Mouse (Mus musculus): Measurements from ENCODE around the gene Jag1.

Gene Jag1

DNA sequence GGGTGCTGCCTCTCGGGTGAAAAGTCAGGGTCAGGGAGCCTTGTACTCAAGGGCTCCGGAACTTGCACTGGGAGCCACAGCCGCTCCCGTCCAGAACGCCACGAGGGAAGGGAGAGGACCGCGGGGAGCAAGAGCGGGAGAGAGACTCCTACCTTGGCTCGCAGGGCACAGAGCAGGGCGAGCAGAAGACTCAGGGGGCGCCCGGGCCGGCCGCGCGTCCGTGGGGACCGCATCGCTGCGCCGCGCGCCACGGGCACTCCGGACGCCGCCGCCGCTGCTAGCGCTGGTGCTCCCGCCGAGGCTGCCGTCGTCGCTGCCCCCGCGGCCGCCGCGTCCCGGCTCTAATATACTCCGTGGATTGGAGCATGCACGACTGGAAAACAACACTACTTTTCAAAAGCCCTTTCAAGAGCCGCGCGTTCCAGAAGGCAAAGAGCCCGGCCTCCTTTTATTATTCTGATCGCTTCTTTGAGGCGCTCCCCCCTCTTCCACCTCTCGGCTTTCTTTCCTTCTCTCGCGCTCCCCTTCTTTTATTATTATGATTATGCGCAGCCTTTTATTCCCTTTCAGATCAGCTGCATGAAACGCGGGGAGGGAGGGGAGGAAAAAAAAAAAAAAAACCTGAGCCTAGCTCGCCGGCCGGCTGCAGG lies at the start of gene Jag1:
Gene Jag1 (minus strand): TSS at position 620 of the 650 bp plus-strand sequence.
- no peak for DNase-seq

DNA sequence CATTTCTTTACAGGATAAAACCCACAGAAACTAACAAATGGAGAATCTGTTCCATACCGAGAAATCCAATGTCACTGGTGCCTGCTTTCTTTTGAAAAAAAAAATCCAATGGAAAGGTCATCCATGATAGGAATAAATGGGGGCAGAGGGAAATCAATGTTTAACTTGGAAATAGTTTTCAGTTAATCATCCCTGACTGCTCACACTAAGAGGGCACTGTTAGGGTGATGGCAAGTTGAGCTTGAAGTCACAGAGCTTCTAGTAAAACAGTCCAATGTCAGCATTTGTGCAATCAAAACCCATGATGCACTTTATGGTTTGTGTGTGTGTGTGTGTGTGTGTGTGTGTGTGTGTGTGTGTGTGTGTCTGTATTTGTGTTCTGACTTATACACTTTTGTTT lies 39.6 kb upstream of the Jag1 start:
- no peak for DNase-seq

DNA sequence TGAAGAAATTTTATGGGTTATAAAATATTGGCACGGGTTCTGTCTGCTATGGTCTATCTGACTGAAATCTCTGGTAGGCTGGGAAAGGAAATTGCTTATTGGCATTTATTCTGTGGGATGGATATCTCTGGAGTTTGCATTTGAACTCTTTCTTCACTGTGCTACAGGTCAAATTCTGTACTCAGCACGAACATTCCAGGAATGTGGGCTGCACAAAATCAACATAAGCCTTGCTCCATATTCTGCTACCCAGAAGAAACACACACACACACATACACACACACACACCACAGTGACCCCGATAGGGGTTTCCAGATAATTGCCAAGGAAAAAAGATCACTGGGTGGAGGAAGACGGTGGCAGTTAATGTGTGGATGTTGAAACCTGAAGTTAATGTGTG lies 37.4 kb upstream of the Jag1 start:
- no peak for DNase-seq

DNA sequence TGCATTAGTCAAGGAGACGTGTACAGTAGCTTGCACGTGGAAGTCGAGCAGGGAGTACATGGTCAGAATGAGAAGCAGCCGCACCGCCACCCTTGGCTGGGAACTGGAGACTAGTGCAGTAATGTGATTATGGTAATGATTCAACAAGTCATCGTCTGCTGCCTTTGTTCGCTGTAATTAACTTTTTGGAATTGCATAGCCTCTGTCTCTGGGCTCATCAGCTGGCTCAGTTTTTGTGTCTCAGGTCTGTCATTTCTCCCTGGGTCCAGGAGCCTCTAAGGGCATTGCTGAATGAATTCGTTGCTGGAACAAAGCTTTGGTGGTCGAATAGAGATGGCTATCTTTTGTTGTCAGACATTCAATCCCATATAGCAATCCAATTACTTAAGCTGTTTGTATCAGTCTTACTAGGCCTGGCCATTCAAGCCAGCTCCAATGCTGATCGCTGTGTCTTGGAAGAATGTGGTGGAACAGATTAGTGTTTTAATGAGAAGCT lies 36.8 kb upstream of the Jag1 start:
- DNase-seq = no peak

DNA sequence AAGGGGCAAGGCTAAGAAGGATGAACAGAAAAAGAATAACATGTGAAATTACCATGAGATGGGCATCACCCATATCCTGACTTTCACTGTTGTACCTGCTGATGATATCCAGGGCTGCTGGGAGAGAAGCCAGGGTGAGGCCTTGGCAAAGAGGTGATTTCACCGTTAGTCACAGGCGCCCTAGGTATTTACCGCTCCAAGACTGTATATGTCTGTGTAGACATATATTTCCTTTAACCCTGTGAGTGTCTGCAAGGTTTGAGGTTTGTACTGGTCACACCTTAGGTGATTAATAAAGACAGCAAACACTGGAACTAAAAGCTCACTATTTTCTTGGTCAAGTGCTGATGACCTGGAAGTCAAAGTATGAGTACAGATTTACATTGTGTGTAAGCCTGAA lies 34.5 kb upstream of the Jag1 start:
- no peak for DNase-seq

DNA sequence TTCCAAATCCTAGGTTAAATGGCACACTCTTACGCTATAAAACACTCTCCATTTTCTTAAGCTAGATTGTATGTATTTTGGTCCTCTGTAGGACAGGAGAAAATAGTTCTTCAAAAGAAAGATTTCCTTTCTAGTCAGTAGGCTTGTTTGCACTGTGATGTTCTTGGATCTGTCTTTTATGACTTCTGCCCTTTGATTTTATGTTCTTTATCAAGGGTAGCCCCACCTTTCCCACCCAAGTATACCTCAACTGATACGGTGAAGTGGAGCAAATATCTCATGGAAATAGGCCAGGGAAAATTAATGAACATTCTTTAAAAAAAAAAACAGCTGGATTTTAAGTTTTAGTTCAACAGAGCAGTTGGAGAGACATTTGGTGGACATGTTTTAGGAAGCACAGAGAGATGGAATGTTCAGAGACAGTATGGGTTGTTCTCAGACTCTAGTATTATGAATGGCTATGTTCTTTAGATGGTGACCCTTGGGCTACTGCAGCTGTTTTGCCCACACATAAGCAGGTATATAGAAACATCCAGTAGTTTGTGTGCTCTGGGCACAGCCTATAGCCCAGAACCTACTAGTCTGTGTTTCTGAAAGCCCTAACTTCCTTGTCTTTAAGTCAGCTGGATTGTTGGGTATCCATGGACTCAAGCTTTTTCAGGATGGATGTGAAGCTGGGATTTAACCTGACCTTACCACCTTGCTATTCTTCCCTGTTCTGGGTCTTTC lies 30.7 kb upstream of the Jag1 start:
- no peak for DNase-seq

DNA sequence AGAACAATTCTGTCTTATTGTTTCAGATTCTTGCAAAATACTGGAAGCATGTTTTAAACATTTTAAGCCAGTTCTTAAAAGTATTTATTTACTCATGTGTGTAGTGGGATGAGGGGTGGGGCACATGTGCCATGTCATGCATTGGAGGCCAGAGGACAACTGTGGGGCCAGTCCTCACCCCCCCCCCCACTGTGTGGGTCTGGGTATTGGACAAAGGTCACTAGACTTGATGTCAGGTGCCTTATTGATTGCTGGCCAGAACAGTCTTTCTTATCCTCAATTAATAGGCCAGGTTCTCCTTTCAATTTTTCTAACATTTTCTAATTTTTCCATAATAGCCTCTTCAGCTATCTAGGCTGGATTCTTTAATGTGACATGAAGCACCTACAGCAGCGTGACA lies 21.6 kb upstream of the Jag1 start:
- no peak for DNase-seq

DNA sequence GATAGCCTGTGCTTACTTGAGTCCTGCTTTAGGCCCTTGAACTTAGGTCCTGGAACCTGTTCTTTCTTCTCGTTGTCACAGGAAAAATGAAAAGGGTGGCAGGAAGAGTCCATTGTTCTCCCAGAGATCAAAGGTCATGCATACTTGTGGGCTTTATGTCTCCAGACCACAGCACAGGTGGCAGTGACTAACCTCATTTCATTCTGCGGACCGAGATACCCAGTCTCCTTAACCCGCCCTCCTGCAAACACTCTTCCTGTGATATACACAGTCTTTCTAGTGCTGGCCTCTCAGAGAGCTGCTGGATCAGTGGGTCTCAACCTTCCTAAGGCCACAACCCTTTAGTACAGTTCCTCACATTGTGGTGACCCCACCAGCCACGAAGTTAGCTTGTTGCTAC lies 17.6 kb upstream of the Jag1 start:
- DNase-seq = no peak

DNA sequence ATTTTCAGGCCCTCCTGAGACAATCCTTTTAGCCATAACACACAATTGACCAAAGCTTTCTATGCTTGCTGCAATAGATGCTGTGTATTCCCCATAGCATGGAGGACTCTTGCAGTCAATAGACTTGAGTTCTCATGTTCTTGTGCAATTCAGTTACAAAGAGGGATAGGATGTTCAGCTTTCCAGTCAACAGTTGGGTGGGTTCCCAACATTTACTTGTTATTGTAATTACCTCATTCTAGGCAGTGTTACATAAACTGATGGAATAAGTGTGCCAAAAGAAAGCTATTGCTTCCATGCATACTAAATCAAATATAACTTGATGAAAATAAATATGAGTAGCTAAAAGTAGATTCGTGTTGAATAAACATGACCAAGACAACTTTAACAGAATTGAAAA lies 8.4 kb upstream of the Jag1 start:
- DNase-seq = no peak

DNA sequence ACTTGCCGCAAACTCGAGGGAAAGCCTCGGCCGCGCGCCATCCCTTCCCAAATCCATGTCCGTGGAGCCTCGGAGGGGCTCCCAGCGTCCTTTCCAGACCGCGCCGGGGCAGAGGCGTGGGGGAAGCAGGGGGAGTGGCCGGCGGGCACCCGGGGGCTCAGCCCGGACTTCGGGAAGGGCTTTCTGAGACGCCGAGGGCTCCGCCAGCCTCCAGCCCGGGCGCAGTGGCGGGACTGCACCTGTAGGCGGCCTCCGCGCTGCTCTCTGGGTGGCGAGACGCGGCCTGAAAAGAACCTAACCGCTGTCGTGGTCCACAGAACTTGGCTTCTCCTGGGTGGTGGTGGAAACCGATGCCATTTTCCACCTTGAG lies 862 bp upstream of the Jag1 start:
- peak; percentile 24 to 25 for DNase-seq

DNA sequence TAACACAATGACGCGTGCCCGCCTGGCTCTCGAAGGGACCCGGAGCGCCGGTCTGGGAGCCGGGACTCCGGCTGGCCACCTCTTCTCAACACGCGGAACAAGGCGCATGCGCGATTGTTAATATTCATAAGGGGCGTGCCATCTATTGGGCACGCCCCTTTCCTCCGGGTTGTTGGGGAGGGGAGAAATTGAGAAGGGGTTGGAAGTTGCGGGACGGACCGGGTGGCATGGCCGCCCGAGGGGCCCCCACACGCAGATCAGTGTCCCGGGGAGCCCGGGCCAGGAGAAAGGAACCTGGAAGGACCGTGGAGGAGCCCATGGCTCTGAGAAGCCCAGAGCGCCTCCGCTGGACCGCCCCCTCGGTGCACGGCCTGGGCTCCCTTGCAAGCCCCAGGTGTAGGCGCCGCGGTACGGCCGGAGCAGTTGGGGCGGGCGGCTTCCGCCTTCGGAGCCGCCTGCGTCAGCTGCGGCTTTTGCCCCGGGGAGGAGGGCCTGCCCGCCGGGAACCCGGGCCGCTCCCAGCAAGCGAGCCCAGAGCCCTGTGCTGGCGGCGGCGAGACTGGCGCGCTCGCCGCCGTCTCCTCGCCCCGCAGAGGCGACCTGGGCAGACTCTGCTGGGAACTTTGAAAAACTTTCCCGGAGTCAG lies 354 bp upstream of the Jag1 start:
- DNase-seq = peak; percentile 24 to 39

DNA sequence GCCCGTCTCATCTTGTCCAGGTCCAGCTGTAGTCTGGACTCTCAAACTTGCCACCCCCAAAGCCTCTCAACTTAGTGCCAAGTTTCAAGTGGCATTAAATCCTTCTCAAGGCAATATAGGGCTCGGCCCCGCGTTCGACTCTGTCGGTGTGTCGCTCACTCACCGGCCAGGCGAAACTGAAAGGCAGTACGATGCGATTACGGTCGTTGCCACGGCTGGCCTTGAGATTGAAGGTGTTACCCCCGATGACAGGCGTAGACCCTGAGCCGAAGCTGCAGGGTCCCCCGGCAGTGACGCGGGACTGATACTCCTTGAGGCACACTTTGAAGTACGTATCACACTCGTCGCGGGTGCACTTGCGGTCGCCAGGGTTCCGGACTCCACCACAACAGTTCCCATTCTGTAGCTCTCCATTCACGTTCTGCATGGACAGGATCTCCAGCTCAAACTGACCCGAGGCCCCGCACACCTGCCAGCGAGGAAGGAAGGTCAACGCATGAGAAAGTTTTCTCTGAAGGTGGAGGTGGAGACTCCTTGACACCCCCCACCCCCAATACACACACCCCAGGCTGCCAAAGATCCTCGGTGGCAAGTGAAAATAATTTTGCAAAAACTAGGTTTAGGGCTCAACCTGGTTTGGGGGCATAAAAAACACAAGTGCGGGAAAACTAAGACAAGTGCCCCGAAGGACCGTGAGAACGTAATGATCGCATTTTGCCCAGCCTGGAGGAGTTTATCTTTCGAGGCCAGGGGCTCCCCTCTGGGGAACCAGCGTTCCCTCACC lies 1.0 kb downstream of the Jag1 start:
- no peak for DNase-seq

DNA sequence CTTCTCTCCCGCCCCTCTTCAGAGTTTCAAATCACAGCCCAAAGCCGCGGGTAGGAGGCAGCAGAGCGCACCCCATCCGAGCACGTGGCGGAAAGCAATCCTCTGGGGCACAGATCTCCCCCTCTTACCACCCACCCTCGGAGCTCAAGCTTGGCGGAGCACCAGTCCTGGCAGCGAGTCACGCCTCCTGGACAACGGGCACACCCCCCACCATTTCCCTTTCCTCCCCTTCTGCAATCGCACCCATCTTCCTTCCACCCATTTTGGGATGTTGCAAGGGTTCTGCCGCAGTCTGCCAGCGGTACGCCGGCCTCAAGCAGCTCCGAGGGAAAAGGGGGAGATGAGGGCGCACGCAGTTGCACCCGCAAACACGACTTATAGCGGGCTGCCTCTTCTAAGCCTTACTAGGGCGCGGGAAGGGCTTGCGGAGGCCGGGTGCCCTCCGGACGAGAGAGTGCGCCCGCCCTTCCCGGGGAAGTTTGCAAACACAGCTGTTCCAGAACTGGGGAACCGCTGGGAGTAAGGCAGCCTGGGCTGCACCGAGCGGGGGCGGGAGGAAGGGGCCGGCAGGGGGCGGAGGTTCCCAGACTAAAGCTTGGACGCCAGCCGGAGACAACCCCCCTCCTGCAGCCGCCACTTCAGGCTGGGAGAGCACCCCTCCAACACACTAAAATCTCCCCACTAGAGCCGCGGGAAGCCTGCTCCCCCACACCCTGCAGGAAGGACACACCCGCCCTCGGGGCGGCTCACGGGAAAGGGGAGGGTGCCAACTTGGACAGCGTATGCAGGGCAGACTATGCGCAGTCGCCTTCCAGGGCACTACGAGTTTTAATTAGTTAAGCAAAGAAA lies 2.0 kb downstream of the Jag1 start:
- DNase-seq = peak; percentile 10 to 18

DNA sequence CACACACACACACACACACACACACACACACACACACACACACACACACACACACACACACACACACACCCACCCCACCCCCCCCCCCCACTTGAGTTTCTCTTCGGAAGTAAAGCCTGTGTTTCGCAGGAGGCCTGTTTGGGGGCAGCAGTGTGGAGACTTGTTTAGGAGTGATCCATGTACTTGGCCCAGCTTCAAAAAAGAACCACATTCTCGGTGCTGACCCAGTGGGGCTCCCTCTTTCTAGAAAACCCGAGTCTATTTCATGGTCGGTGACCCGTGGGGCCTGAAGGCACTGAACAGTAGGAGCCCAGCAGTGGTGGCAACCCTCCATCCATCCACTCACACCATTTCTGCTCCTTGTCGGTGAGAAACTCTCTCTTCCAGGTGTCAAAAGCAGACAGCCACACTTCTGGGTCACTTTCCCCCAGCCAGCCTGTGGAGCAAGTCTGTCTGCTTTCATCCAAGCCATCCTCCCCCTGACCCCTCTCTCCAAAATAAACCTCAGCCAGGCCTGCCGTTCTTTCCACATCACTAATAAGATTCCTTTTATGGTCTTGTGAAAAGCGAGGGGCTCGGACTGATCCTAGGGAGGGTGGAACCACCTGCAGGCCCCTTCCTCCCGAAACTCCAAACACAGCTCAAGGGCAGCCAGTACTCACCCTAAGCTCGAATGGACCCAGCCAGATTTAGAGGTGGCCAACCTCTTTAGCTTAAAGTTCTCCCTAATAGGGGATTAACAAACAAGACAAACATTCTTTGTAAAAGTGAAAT lies 3.0 kb downstream of the Jag1 start:
- no peak for DNase-seq

DNA sequence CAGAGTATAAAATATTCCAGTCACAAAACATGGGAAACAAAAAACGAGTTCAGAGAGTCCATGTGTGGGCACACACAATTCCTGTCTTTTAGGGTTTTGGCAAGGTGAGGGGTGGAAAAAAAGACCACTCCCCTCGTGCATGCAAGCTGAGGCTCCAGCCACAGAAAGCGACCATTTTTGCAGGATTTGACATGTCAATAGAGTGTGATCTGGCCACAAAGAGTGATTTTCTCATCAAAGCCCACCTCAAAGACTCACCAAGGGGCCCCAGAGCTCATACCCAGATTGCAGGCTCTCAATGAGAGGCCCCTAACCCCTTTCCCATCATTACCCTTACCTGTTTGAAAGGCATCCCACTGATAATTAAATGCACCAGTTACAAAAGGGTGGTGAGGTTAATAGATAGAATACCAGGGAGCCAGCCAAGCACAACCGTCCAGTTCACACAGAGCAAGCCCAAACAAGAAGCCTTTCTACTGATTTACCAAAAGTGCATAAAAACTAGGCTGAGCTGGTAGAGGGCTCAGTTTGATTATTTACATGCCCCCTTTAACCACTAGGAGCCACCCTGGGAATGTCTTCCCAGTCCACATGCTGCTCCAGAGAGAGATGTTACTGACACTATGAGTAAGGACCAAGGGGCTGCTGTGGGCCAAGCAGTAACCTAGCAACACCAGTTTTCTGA lies 6.1 kb downstream of the Jag1 start:
- no peak for DNase-seq

DNA sequence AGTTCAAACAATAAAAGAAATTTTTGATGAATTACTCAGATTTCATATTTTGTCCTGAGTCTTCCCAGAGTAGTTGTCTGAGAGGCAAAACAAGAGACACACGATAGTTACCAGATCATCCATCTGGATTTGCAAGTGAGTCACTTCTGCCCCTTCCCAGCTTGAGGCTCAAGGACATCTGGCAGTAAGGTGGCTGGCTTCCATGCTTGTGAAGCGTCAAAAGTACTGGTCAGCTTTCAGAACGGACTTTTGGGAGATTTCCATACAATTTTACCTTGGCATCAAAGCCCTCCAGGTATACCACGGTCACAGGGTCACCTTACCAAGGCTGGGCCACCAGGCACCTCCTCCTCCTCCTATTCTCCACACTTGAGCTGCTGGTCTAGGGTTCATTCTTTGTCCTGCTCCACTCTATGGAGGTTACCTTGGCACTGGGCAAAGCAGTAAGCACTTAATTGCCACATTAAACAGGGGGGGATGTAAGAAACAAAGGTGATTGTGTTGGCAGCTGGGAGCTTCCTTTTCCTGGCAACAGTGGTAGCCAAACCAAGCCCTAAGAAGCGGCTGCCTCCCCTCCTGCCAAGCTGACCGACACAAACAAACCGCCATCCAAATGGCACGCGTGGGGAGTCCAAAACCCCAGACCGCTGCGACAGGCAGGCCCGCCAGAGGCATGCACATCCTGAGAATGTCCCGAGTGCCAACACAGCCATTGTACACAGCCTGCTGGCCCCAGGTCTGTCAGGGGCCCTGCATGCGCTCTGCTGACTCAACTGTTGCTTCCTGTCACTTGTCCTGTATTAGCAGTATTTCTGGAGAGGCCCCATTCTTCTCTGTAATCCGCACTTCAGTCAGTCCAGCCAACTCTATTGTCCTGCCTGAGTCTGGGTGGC lies 6.9 kb downstream of the Jag1 start:
- DNase-seq = no peak

DNA sequence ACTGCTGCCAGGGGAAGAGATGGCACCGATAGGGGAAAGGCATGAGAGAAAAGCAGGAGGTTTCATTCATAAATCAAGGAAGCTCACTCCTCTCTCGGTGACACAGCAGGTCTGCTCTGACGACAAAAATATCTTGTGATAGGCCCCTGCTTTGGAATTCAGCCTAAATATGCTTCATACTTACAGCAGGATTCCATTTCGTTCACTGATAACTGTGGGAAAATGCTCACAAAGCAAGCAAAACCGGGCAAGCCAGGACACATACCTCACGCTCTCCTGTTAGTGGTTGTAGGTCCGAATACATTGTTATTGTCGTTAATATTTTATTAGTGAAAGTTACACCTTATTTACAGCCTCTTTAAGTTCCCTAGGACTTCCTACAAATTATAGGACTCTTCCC lies 8.5 kb downstream of the Jag1 start:
- DNase-seq = no peak

DNA sequence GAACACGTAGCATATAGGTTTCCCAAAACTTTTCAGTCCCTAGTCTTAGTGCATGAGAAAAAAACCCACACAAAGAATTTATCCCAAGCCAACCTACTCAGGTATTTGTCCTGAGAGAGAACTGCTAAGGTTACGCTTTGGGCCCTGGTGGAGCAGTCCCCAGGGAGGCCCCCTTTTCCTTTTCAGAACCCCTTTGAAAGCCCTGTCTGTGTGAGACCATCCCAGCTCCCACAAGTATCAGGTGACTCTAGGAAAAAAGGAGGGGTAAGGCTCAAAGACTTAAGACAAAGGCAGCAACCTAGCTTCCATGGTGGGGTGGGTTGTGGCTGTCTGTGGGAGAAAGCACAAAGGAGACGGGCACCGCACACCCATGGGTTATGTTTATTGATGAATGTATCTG lies 9.2 kb downstream of the Jag1 start:
- no peak for DNase-seq

DNA sequence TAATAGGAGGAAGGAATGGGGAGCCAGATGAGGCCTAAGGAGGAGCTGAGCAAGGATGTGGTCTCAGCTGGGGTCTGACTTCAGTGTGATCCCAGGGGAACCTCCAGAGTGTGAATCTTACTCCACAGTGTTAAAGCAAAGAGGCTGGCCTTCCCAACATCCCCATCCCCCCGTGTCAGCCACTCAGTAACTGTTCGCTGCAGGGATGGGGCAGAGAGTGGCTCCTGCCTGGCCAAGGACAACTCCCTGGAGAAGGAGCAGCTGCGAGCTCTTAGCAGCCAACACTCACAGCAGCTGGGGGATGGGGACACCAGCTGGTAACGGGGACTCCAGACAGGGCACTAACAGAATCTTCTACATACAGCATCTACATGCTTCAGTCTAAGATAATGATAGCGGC lies 15.4 kb downstream of the Jag1 start:
- DNase-seq = no peak

DNA sequence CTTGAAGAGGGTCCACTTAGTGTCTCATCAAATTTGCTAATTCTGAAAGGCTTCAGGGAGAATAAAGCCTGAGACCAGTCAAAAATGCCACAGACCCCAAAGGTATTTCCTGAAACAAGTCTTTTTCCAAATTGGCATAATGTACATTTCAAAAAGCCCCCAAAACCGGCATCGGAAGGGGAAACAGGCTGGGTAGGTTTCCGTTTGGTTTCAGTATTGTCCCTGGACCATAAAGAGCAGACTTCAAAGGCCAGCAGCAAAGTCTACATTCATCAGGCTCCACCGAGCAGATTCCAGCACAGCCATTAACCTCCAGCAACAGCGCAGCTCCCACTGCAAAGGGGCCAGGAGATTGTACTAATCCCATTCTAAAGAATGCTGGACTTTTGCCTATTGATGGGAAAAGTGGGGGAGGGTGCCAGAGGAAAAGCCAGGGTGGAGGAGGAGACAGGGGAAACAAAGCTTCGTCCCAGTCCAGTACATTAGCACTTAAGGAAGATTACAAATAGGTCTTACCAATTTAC lies 17.2 kb downstream of the Jag1 start:
- no peak for DNase-seq

Data from thymus, postnatal 36 days (tissue).